Mouse (Mus musculus) left cerebral cortex, postnatal 14 days (tissue): ENCODE data around the gene Map3k14. TPM values are rescaled to one million over a fixed set of nuclear protein-coding genes. Genes with fewer than 3 reads are reported as not detected.
"Not testable (repeated sequence)": the region's sequence is repeated elsewhere in the genome, so short reads cannot be mapped to it uniquely, and the experiment has no call there.

Source experiments
- DNase-seq, 2 experiments: peaks; one replicate each; pipeline ENCODE4 v3.0.0; 2021 to 2022; ENCODE audit warnings: low spot score in 2 of 2, mixed read lengths in 1 of 2
- intact Hi-C: fragments of 180-260 bp; cut with DNase I; formaldehyde crosslinking; loops from one replicate; pipeline ENCODE4 v1.15.1; 2025
- total RNA-seq, 2 experiments: library from RNA; stranded (reverse); gene quantifications; 2 replicates each; pipeline ENCODE4 v1.2.3; 2021

The Map3k14 gene
- total RNA-seq, 2 experiments from 2014 or later: 2.6 to 3.8 TPM

- intact Hi-C loops: no loop called here
- DNase-seq: no peak
These were observed 16.9 kb downstream of the Map3k14 start for GRCm38 (mm10) chr11:103250324-103250723.

GRCm38 (mm10) chr11:103249509-103249908, 17.8 kb downstream of the Map3k14 start:
- DNase-seq: no peak
- intact Hi-C loops: no loop called here

- DNase-seq: no peak
- intact Hi-C loops: no loop called here
These were observed 18.4 kb downstream of the Map3k14 start for GRCm38 (mm10) chr11:103248837-103249236.

- intact Hi-C loops: no loop called here
- peak; percentile 87 to 94 for DNase-seq
These were observed 19.6 kb downstream of the Map3k14 start for GRCm38 (mm10) chr11:103247504-103248177.

GRCm38 (mm10) chr11:103246731-103247290, 20.5 kb downstream of the Map3k14 start:
- no peak for DNase-seq
- intact Hi-C loops: no loop called here

- peak; percentile 45 to 72 for DNase-seq
- intact Hi-C loops: no loop called here
These were observed 21.1 kb downstream of the Map3k14 start for GRCm38 (mm10) chr11:103246081-103246730.

- DNase-seq: no peak
- intact Hi-C loops: no loop called here
These were observed 22.4 kb downstream of the Map3k14 start for GRCm38 (mm10) chr11:103244856-103245255.

GRCm38 (mm10) chr11:103240740-103241139, 26.5 kb downstream of the Map3k14 start:
- intact Hi-C loops: no loop called here
- no peak for DNase-seq

- DNase-seq: no peak
- intact Hi-C loops: no loop called here
These were observed 29.5 kb downstream of the Map3k14 start for GRCm38 (mm10) chr11:103237757-103238156.

- DNase-seq: no peak
- intact Hi-C loops: no loop called here
These were observed 30.4 kb downstream of the Map3k14 start for GRCm38 (mm10) chr11:103236903-103237302.

GRCm38 (mm10) chr11:103236431-103236830, 30.8 kb downstream of the Map3k14 start:
- DNase-seq: no peak
- intact Hi-C loops: no loop called here

- no peak for DNase-seq
- intact Hi-C loops: no loop called here
These were observed 31.6 kb downstream of the Map3k14 start for GRCm38 (mm10) chr11:103235702-103236101.

- intact Hi-C loops: no loop called here
- no peak for DNase-seq
These were observed 32.8 kb downstream of the Map3k14 start for GRCm38 (mm10) chr11:103234447-103234846.

- peak; percentile 86 to 88 for DNase-seq
- intact Hi-C loops: loop anchor here (1.0 kb wide), 1 partner anchor 93 kb away; no protein-coding TSS in a partner anchor
These were observed 34.3 kb downstream of the Map3k14 start for GRCm38 (mm10) chr11:103232966-103233365.

- no peak for DNase-seq
- intact Hi-C loops: no loop called here
These were observed 35.9 kb downstream of the Map3k14 start for GRCm38 (mm10) chr11:103231367-103231766.

- intact Hi-C loops: no loop called here
- no peak for DNase-seq
These were observed 36.6 kb downstream of the Map3k14 start for GRCm38 (mm10) chr11:103230626-103231025.

- intact Hi-C loops: no loop called here
- DNase-seq: no peak
These were observed 37.7 kb downstream of the Map3k14 start for GRCm38 (mm10) chr11:103229608-103230007.

GRCm38 (mm10) chr11:103223951-103224456, 43.3 kb downstream of the Map3k14 start:
- intact Hi-C loops: no loop called here
- DNase-seq: no peak

GRCm38 (mm10) chr11:103223444-103223843, 43.8 kb downstream of the Map3k14 start:
- peak; percentile 51 to 67 for DNase-seq
- intact Hi-C loops: no loop called here

GRCm38 (mm10) chr11:103222718-103223117, 44.6 kb downstream of the Map3k14 start:
- intact Hi-C loops, DNase-seq: not testable (repeated sequence)
